Mouse (Mus musculus) cortical plate, adult 2 months (tissue): ENCODE measurements around the gene Ccdc175.

Source experiments
- CTCF ChIP-seq: fragments of 200-500 bp; IDR thresholded peaks from 2 replicates; pipeline ENCODE4 v1.5.1; 2011; ENCODE audit warnings: mild to moderate bottlenecking, control low read depth, low read length; ENCODE audit not compliant: insufficient read depth; ENCODE audit errors: extremely low read depth
- POLR2A ChIP-seq: fragments of 200-500 bp; IDR thresholded peaks from 2 replicates; pipeline ENCODE4 v1.6.1; 2011; ENCODE audit warnings: mild to moderate bottlenecking, low read length, control low read depth; ENCODE audit not compliant: insufficient read depth; ENCODE audit errors: extremely low read depth

GRCm38 (mm10) chr12:72225371-72225770 lies 40.5 kb upstream of the Ccdc175 start:
- TF ChIP-seq CTCF = no peak
- no peak for TF ChIP-seq POLR2A
